Mouse (Mus musculus) limb, embryonic 14.5 days (tissue): Measurements from ENCODE around the gene Tbc1d10c. TPM values are rescaled to one million over a fixed set of nuclear protein-coding genes. Genes with fewer than 3 reads are reported as not detected.

Experiments
- ATAC-seq: fragments of 200-750 bp; cut with Nextera tagmentation; 2 replicates; pipeline ENCODE4 v1.8.0; 2017; ENCODE audit warnings: low read depth, moderate number of reproducible peaks, moderate TSS enrichment; ENCODE audit not compliant: low FRiP score
- DNase-seq: peaks from one replicate; pipeline ENCODE4 v3.0.0-alpha.2; 2015; ENCODE audit warnings: low spot score
- H3K27ac ChIP-seq: fragments of 300-500 bp; sonication (generic); replicated peaks from 2 replicates; pipeline ENCODE4 v1.5.1; 2014; ENCODE audit warnings: low read depth, mild to moderate bottlenecking, low read length, moderate library complexity, mixed read lengths
- H3K27me3 ChIP-seq: fragments of 300-500 bp; sonication (generic); 2 replicates; pipeline ENCODE4 v1.6.1; 2014; ENCODE audit warnings: low read length, mixed read lengths; ENCODE audit not compliant: control insufficient read depth, insufficient read depth
- H3K36me3 ChIP-seq: fragments of 300-500 bp; sonication (generic); 2 replicates; pipeline ENCODE4 v1.6.1; 2014; ENCODE audit warnings: mild to moderate bottlenecking, low read length, moderate library complexity, mixed read lengths; ENCODE audit not compliant: control insufficient read depth, insufficient read depth
- H3K4me1 ChIP-seq: fragments of 300-500 bp; sonication (generic); 2 replicates; pipeline ENCODE4 v1.6.1; 2014; ENCODE audit warnings: antibody characterized with exemption, low read length, mixed read lengths; ENCODE audit not compliant: control insufficient read depth, insufficient read depth
- H3K4me2 ChIP-seq: fragments of 300-500 bp; sonication (generic); replicated peaks from 2 replicates; pipeline ENCODE4 v1.6.1; 2014; ENCODE audit warnings: low read depth, mild to moderate bottlenecking, low read length, moderate library complexity; ENCODE audit not compliant: severe bottlenecking
- H3K4me3 ChIP-seq: fragments of 300-500 bp; sonication (generic); replicated peaks from 2 replicates; pipeline ENCODE4 v1.5.1; 2014; ENCODE audit warnings: low read length
- H3K9ac ChIP-seq: fragments of 300-500 bp; sonication (generic); 2 replicates; pipeline ENCODE4 v1.6.1; 2014; ENCODE audit warnings: mild to moderate bottlenecking, low read depth, low read length, moderate library complexity; ENCODE audit not compliant: severe bottlenecking
- H3K9me3 ChIP-seq: fragments of 300-500 bp; sonication (generic); 2 replicates; pipeline ENCODE4 v1.6.1; 2016; ENCODE audit warnings: low read length; ENCODE audit not compliant: control insufficient read depth
- POLR2A ChIP-seq: fragments of 200-500 bp; IDR thresholded peaks from 2 replicates; pipeline ENCODE4 v1.8.0; 2012; ENCODE audit warnings: inconsistent platforms, mild to moderate bottlenecking, moderate library complexity, borderline replicate concordance; ENCODE audit not compliant: insufficient read depth, insufficient read length; ENCODE audit errors: extremely low read depth
- WGBS: fragments of 180-500 bp; shearing (Covaris S2); extraction: QIAGEN DNeasy Blood & Tissue Kit; methylation state at CpG from one replicate; pipeline ENCODE4 v1.1.7; 2014; 5-methylcytosine and 5-hydroxymethylcytosine counted together
- polyA plus RNA-seq, 2 experiments: library from polyadenylated mRNA; depleted of rRNA in 1 of 2; stranded (reverse) in 1 of 2; unstranded in 1 of 2; fragments of >200 nt; fragmentation: Nextera tagmentation in 1 of 2; extraction: Ambion mirVana in 1 of 2; gene quantifications; 2 replicates each; pipeline versions ENCODE4 v1.2.1 to v1.2.3; 2012 to 2014

Gene Tbc1d10c
- polyA plus RNA-seq, 2 experiments: 3.9 to 4.5 TPM

- H3K9me3 ChIP-seq: no peaks in the 10 kb centered on the region
- no peak within 1 kb of the TSS for H3K9ac ChIP-seq
- H3K27me3 ChIP-seq: no peaks in the 10 kb centered on the region
- DNase-seq: no peak
- ATAC-seq: no peak
- H3K4me2 ChIP-seq: no peak within 1 kb of the TSS
- peaks cover 57% of the 10 kb centered on the region for H3K36me3 ChIP-seq
- H3K4me3 ChIP-seq: no peak within 1 kb of the TSS
- TF ChIP-seq POLR2A: no peak
- H3K27ac ChIP-seq: no peak within 1 kb of the TSS
- H3K4me1 ChIP-seq: peaks cover 9% of the 10 kb centered on the region
- WGBS: 80% methylated on average over 11 of the region's 11 CpGs
These were observed 37.8 kb downstream of the Tbc1d10c start, which contains the start of gene Ptprcap for GRCm38 (mm10) chr19:4153232-4153654. TSS of gene Ptprcap (plus strand) at chr19:4153604.

DNA sequence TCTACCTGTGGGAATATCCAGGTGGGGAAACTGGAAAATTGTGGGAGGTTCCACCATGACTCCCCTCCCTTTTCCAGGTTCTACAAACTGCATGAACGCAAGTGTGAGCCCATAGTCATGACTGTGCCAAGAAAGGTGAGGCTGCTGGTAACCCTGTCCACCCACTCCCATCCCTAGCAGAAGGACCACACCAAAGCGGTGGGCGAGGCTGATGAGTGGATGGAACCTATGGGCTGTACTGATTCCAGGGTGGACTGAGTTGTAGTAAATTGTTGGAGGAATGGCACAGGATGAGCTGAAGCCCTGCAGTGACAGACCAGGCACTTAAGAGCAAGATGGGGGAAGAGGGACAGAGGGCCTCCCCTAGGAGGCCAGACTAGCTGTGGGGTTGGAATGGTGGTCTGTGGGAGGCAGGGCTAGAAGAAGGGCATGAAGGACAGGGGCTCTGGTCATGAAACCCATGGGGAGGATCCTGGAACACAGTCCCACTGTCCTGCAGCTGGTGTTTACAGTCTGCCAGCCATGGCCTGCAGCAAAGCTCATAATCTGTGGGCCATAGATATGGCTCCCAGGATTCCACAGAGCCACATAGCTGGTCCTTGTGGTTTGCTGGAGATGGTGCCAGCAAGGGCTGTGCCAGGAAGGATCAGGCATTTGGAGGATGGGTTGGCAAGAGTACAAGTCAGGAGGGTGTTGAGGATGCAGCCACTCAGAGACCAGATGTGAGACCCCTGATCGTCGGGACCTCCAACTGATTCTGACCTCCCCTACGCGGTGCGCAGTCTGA is 38.4 kb downstream of the Tbc1d10c start:
- Histone ChIP-seq H3K27ac (no peak overlapping the region), H3K4me2 (no peak overlapping the region), H3K9ac (no peak overlapping the region), H3K4me1 (peaks cover 11% of the 10 kb centered on the region), H3K36me3 (peaks cover 51% of the 10 kb centered on the region), H3K4me3 (no peak overlapping the region), H3K9me3 (no peaks in the 10 kb centered on the region), H3K27me3 (no peaks in the 10 kb centered on the region)
- no peak for ATAC-seq
- WGBS: 90% methylated on average over 8 of the region's 8 CpGs
- DNase-seq: no peak
- TF ChIP-seq POLR2A: no peak

DNA sequence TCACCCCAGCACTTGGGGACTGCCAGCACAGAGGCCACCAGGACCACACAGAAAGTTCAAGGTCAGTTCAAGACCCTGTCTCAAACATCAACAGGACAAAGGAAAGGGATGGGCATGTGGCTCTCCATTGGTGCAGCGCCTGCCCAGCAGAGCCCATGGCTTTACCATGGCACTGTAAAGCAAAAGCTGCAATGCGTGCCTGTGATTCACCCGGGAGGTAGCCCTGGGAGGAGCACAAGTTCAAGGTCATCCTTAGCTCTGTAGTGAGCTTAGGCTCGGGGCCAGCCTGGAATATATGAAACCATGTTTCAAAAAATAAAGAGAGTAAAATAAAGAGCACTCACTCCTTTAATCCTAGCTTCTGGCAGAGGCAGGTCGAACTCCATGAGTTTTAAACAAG is 39.2 kb downstream of the Tbc1d10c start:
- Histone ChIP-seq H3K4me3 (no peak overlapping the region), H3K4me1 (peaks cover 12% of the 10 kb centered on the region), H3K27me3 (no peaks in the 10 kb centered on the region), H3K36me3 (peaks cover 44% of the 10 kb centered on the region), H3K9ac (no peak overlapping the region), H3K4me2 (no peak overlapping the region), H3K27ac (no peak overlapping the region), H3K9me3 (no peaks in the 10 kb centered on the region)
- no peak for TF ChIP-seq POLR2A
- no peak for DNase-seq
- ATAC-seq: no peak
- WGBS: 94% methylated on average over 5 of the region's 5 CpGs

- no peak for TF ChIP-seq POLR2A
- no peak overlapping the region for H3K27ac ChIP-seq
- H3K27me3 ChIP-seq: no peaks in the 10 kb centered on the region
- 80% methylated on average over 4 of the region's 5 CpGs for WGBS
- no peaks in the 10 kb centered on the region for H3K9me3 ChIP-seq
- no peak overlapping the region for H3K9ac ChIP-seq
- H3K36me3 ChIP-seq: peaks cover 40% of the 10 kb centered on the region
- DNase-seq (no peak), ATAC-seq (no peak)
- H3K4me2 ChIP-seq: no peak overlapping the region
- H3K4me3 ChIP-seq: no peak overlapping the region
- H3K4me1 ChIP-seq: peaks cover 12% of the 10 kb centered on the region
These were observed 39.6 kb downstream of the Tbc1d10c start for GRCm38 (mm10) chr19:4151488-4151860.

DNA sequence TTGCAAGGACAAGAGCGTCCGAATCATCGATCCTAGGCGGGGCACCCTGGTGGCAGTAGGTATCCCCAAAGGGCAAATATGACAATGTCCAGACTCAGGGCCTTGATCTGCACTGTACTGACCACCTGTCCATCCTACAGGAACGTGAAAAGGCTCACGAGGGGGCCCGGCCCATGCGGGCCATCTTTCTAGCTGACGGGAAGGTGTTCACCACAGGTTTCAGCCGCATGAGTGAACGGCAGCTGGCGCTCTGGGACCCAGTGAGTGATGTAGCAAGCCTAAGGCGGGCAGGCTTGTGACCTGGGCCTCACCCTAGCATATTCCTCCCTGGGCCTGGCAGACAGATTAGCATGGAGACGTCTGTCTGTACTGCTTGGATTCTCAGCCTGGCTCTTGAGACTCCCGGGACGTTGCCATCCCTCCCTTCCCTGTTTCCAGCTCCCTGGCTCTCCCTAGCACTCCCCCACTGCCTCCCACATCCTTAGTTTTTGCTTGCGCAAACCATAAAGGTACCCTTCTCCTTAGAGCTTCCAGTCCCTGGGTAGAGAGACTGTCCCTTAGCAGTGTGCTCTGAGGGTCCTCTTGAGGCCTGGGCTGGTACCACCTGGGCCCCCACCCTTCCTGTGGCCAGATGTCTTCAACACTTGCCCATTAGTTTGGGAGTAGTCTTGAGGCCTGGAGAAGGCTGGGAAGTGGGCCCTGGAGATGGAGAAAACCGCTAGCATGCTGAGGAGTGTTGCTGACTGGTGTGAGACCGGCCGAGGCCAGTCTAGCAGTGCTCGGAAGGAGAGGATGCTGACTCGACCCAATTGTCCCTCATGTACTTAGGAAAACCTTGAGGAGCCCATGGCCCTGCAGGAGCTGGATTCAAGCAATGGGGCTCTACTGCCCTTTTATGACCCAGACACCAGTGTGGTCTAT is 40.3 kb downstream of the Tbc1d10c start:
- no peak overlapping the region for H3K9ac ChIP-seq
- H3K4me1 ChIP-seq: peaks cover 12% of the 10 kb centered on the region
- no peak for ATAC-seq
- no peak for DNase-seq
- TF ChIP-seq POLR2A: no peak
- H3K9me3 ChIP-seq: no peaks in the 10 kb centered on the region
- 89% methylated on average over 22 of the region's 22 CpGs for WGBS
- peaks cover 33% of the 10 kb centered on the region for H3K36me3 ChIP-seq
- no peak overlapping the region for H3K4me3 ChIP-seq
- H3K4me2 ChIP-seq: no peak overlapping the region
- H3K27ac ChIP-seq: no peak overlapping the region
- no peaks in the 10 kb centered on the region for H3K27me3 ChIP-seq
